Mouse (Mus musculus) thymus, postnatal 25 days (tissue): ENCODE data around the gene Dynlrb2.

Source experiments
- DNase-seq: peaks from one replicate; pipeline ENCODE4 v3.0.0; 2022

Gene Dynlrb2

GRCm38 (mm10) chr8:116542842-116543241 is 38.1 kb downstream of the Dynlrb2 start:
- DNase-seq, result no peak

- no peak for DNase-seq
Observed at GRCm38 (mm10) chr8:116543366-116543765, 38.6 kb downstream of the Dynlrb2 start.

- no peak for DNase-seq
Observed at GRCm38 (mm10) chr8:116552255-116552654, 47.5 kb downstream of the Dynlrb2 start.

GRCm38 (mm10) chr8:116552778-116553177 is 48.0 kb downstream of the Dynlrb2 start:
- no peak for DNase-seq
